Mouse (Mus musculus) c-Kit-positive CD71-positive TER-119-positive erythroid progenitor cells, embryonic 14.5 days (primary cell): ENCODE measurements around the gene Cnnm3.

Experiments
- DNase-seq: peaks from one replicate; pipeline ENCODE4 v3.0.0-alpha.2; 2013; ENCODE audit warnings: low spot score

Gene Cnnm3

DNA sequence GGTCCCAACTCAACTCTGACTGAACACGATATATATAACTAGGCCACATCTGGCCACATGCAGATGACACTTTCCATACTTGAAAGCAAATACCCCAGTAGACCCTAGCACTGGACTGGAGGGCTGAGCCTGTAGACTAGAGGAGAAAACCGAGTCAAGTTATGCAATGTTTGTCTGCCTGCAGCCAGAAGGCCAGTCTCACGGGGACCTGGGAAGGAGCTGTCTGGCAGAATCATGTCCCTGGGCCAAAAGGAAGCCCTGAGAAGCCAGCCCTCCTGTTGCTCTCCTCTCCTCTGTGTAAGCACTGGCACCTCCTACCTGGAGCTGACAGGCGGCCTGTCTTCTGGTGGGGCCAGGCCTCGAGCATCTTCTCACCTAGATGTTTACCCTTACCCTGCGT lies 63.7 kb downstream of the Cnnm3 start:
- no peak for DNase-seq

- no peak for DNase-seq
Observed at GRCm38 (mm10) chr1:36576991-36577675, 65.5 kb downstream of the Cnnm3 start.
